Comparison of ENCODE assay signal across 7 mouse cellular contexts in genomic region chr1:171262594-171263130, GRCm38 (mm10). TPM values are rescaled to one million over a fixed set of nuclear protein-coding genes. Genes with fewer than 3 reads are reported as not detected.
DNase-seq lines count a peak whose midpoint lies in the region; ATAC-seq lines count a peak whose summit lies in the region.

No protein-coding gene starts in this region.

- DNase-seq in Muller cell, postnatal 12 days (ENCODE audit: inconsistent ontology term) = peak; percentile 93
- peak; percentile 39 to 56 for DNase-seq in gastrocnemius, adult 8-10 months (ENCODE audit: low spot score in 2 of 2)
- DNase-seq in left cerebral cortex, adult 8-10 months (ENCODE audit: low spot score in 2 of 2) = peak; percentile 61 to 89
- DNase-seq in skeletal muscle tissue, adult 2 months (ENCODE audit: low read depth, low spot score) = peak; percentile 70

- H3K4me2 ChIP-seq in hindbrain, embryonic 16.5 days (ENCODE audit: low read length) = peak overlapping the region; percentile 60

- no peaks in the 10 kb centered on the region for H3K27me3 ChIP-seq in hindbrain, embryonic 16.5 days (replicated peaks; ENCODE audit: control insufficient read depth, insufficient read depth, low read length)

- peak; percentile 83 for ATAC-seq in hindbrain, embryonic 16.5 days
- ATAC-seq in megakaryocyte, adult 5-6 weeks (ENCODE audit: poor library complexity, severe bottlenecking) = 0 out of 2 replicates have a peak, but pooled peaks have one; percentile 15

- peak overlapping the region; percentile 69 for H3K27ac ChIP-seq in brown adipose tissue, adult 24 weeks (replicated peaks; ENCODE audit: low read depth, low read length)
- H3K27ac ChIP-seq in hindbrain, embryonic 16.5 days (ENCODE audit: low read depth, low read length) = peak overlapping the region; percentile 87

- H3K9me3 ChIP-seq in hindbrain, embryonic 16.5 days (ENCODE audit: control insufficient read depth, low read length) = no peaks in the 10 kb centered on the region

- peak overlapping the region; percentile 57 for H3K9ac ChIP-seq in hindbrain, embryonic 16.5 days (ENCODE audit: low read depth, low read length)

- 5% methylated on average over 8 of the region's 8 CpGs for WGBS in hindbrain, embryonic 16.5 days

- H3K36me3 ChIP-seq in hindbrain, embryonic 16.5 days (ENCODE audit: control insufficient read depth, insufficient read depth, low read length) = no peaks in the 10 kb centered on the region

- peaks cover 4% of the 10 kb centered on the region; the same call in 1 of the 2 replicates for H3K4me1 ChIP-seq in brown adipose tissue, adult 24 weeks (ENCODE audit: control insufficient read depth, insufficient read depth, insufficient read length, low read length)
- peaks cover 14% of the 10 kb centered on the region for H3K4me1 ChIP-seq in hindbrain, embryonic 16.5 days (ENCODE audit: control insufficient read depth, insufficient read depth, low read depth, low read length)

- peak overlapping the region; percentile 17; the same call in 1 of the 2 replicates for H3K4me3 ChIP-seq in brown adipose tissue, adult 24 weeks (ENCODE audit: insufficient read depth, low read depth, low read length)
- H3K4me3 ChIP-seq in hindbrain, embryonic 16.5 days (ENCODE audit: low read length) = peak overlapping the region; percentile 35

RNA-seq across cellular contexts. Expression of gene B4galt3, which starts 7.5 kb away (rescaled TPM):
- 11.3 and 12.1 TPM in 2 replicates for polyA plus RNA-seq in brown adipose tissue, adult 24 weeks (2012; ENCODE audit: insufficient read depth, insufficient read length, missing spikeins)
- total RNA-seq in gastrocnemius, adult 8-10 months (2022) = 10 to 100 TPM in 2 of 4 experiments, 1 to 10 TPM in 2; 8.7 to 14.1 (median 10.9) TPM
- 101 and 106 TPM in 2 replicates for polyA plus RNA-seq in hindbrain, embryonic 16.5 days (2015; fragmentation: Nextera tagmentation; extraction: Ambion mirVana)
- 10 to 100 TPM; 60.7 to 69.2 (median 63.4) TPM for total RNA-seq in left cerebral cortex, adult 8-10 months (2022)
- total RNA-seq in megakaryocyte, adult 5-6 weeks (2015) = 17.8 and 20.4 TPM in 2 replicates
- total RNA-seq in megakaryocyte, adult 5-6 weeks (2017) = 28.5 and 33.5 TPM in 2 replicates

RNA-seq across cellular contexts. Expression of gene Ndufs2, which starts 11.5 kb away (rescaled TPM):
- polyA plus RNA-seq in brown adipose tissue, adult 24 weeks (2012; ENCODE audit: insufficient read depth, insufficient read length, missing spikeins) = 1,478 and 1,710 TPM in 2 replicates
- 100 to 1,000 TPM; 830 to 997 (median 868) TPM for total RNA-seq in gastrocnemius, adult 8-10 months (2022)
- 262 and 280 TPM in 2 replicates for polyA plus RNA-seq in hindbrain, embryonic 16.5 days (2015; fragmentation: Nextera tagmentation; extraction: Ambion mirVana)
- total RNA-seq in left cerebral cortex, adult 8-10 months (2022) = 100 to 1,000 TPM; 285 to 306 (median 298) TPM
- total RNA-seq in megakaryocyte, adult 5-6 weeks (2015) = 235 and 245 TPM in 2 replicates
- 276 and 306 TPM in 2 replicates for total RNA-seq in megakaryocyte, adult 5-6 weeks (2017)

RNA-seq across cellular contexts. Expression of gene Adamts4, which starts 12.4 kb away (rescaled TPM):
- polyA plus RNA-seq in brown adipose tissue, adult 24 weeks (2012; ENCODE audit: insufficient read depth, insufficient read length, missing spikeins) = 0.50 and 1.2 TPM in 2 replicates
- under 1 TPM in 2 of 4 experiments, not detected in 2; 0.09 to 0.36 TPM for total RNA-seq in gastrocnemius, adult 8-10 months (2022)
- polyA plus RNA-seq in hindbrain, embryonic 16.5 days (2015; fragmentation: Nextera tagmentation; extraction: Ambion mirVana) = 6.0 and 6.6 TPM in 2 replicates
- 10 to 100 TPM; 13.0 to 14.1 (median 13.3) TPM for total RNA-seq in left cerebral cortex, adult 8-10 months (2022)
- not detected in 2 replicates for total RNA-seq in megakaryocyte, adult 5-6 weeks (2015)
- 0.12 TPM in 1 of 2 replicates, not detected in the other for total RNA-seq in megakaryocyte, adult 5-6 weeks (2017)

RNA-seq across cellular contexts. Expression of gene Ppox, which starts 18.3 kb away (rescaled TPM):
- polyA plus RNA-seq in brown adipose tissue, adult 24 weeks (2012; ENCODE audit: insufficient read depth, insufficient read length, missing spikeins) = 12.3 and 15.2 TPM in 2 replicates
- 10 to 100 TPM in 2 of 4 experiments, 1 to 10 TPM in 2; 7.3 to 10.7 (median 9.0) TPM for total RNA-seq in gastrocnemius, adult 8-10 months (2022)
- 42.7 and 47.9 TPM in 2 replicates for polyA plus RNA-seq in hindbrain, embryonic 16.5 days (2015; fragmentation: Nextera tagmentation; extraction: Ambion mirVana)
- 10 to 100 TPM; 29.1 to 35.0 (median 30.4) TPM for total RNA-seq in left cerebral cortex, adult 8-10 months (2022)
- total RNA-seq in megakaryocyte, adult 5-6 weeks (2015) = 26.5 and 27.4 TPM in 2 replicates
- total RNA-seq in megakaryocyte, adult 5-6 weeks (2017) = 14.5 and 18.0 TPM in 2 replicates

RNA-seq across cellular contexts. Expression of gene Usp21, which starts 25.1 kb away (rescaled TPM):
- 11.7 and 14.7 TPM in 2 replicates for polyA plus RNA-seq in brown adipose tissue, adult 24 weeks (2012; ENCODE audit: insufficient read depth, insufficient read length, missing spikeins)
- total RNA-seq in gastrocnemius, adult 8-10 months (2022) = 10 to 100 TPM; 15.3 to 19.3 (median 16.2) TPM
- polyA plus RNA-seq in hindbrain, embryonic 16.5 days (2015; fragmentation: Nextera tagmentation; extraction: Ambion mirVana) = 92.3 and 101 TPM in 2 replicates
- total RNA-seq in left cerebral cortex, adult 8-10 months (2022) = 10 to 100 TPM; 46.5 to 56.3 (median 50.5) TPM
- 41.1 and 41.9 TPM in 2 replicates for total RNA-seq in megakaryocyte, adult 5-6 weeks (2015)
- 20.2 and 28.9 TPM in 2 replicates for total RNA-seq in megakaryocyte, adult 5-6 weeks (2017)

Comparison
In these comparisons a context has a peak if more than half of its experiments do, and no peak if none do; other contexts are left out.
1. Peak in every context shown above with its lines: DNase-seq, ATAC-seq, H3K4me3 ChIP-seq and H3K27ac ChIP-seq.
2. RNA of gene Adamts4, which starts 12.4 kb away (total RNA-seq): 13.0 to 14.1 TPM in left cerebral cortex, adult 8-10 months; 0.09 to 0.36 TPM in gastrocnemius, adult 8-10 months and 0.12 TPM in megakaryocyte, adult 5-6 weeks; every median in the first group is over 10 times any median in the second.